ENCODE assay signal across 8 mouse cellular contexts in genomic region chr2:153560664-153561541, GRCm38 (mm10). TPM values are rescaled to one million over a fixed set of nuclear protein-coding genes. Genes with fewer than 3 reads are reported as not detected.
DNase-seq lines count a peak whose midpoint lies in the region; ATAC-seq and TF ChIP-seq lines count a peak whose summit lies in the region.

No protein-coding gene starts in this region.

- ATAC-seq in intestine, embryonic 15.5 days = peak; percentile 87
- peak; percentile 66 for ATAC-seq in liver, postnatal 0 days
- ATAC-seq in neural tube, embryonic 13.5 days (ENCODE audit: low read depth) = peak; percentile 87

- peaks cover 28% of the 10 kb centered on the region for H3K4me1 ChIP-seq in intestine, embryonic 15.5 days (replicated peaks)
- H3K4me1 ChIP-seq in liver, postnatal 0 days (ENCODE audit: insufficient read depth) = peaks cover 26% of the 10 kb centered on the region
- peaks cover 30% of the 10 kb centered on the region for H3K4me1 ChIP-seq in neural tube, embryonic 13.5 days (replicated peaks)

- peak overlapping the region; percentile 84 for H3K27ac ChIP-seq in intestine, embryonic 15.5 days
- H3K27ac ChIP-seq in liver, postnatal 0 days (ENCODE audit: low read depth) = peak overlapping the region; percentile 55
- H3K27ac ChIP-seq in neural tube, embryonic 13.5 days (replicated peaks) = peak overlapping the region; percentile 85

- peak overlapping the region; percentile 18; the same call in 1 of the 2 replicates for H3K9ac ChIP-seq in intestine, embryonic 15.5 days
- H3K9ac ChIP-seq in liver, postnatal 0 days (replicated peaks) = peak overlapping the region; percentile 32
- H3K9ac ChIP-seq in neural tube, embryonic 13.5 days = peak overlapping the region; percentile 62

- 10% methylated on average over 21 of the region's 21 CpGs for WGBS in intestine, embryonic 15.5 days
- 8% methylated on average over 21 of the region's 21 CpGs for WGBS in liver, postnatal 0 days (ENCODE audit: insufficient replicate concordance)
- 3% methylated on average over 21 of the region's 21 CpGs for WGBS in neural tube, embryonic 13.5 days

- peak overlapping the region; percentile 19; the same call in 1 of the 2 replicates for H3K4me3 ChIP-seq in intestine, embryonic 15.5 days (replicated peaks)
- peak overlapping the region; percentile 8 for H3K4me3 ChIP-seq in liver, postnatal 0 days (ENCODE audit: low read depth, low read length)
- H3K4me3 ChIP-seq in neural tube, embryonic 13.5 days = peak overlapping the region; percentile 17

- no peak for TF ChIP-seq EP300 in liver, postnatal 0 days (IDR thresholded peaks at IDR 0.05; ENCODE audit: low read depth)

- TF ChIP-seq CTCF in liver, postnatal 0 days (IDR thresholded peaks at IDR 0.05; ENCODE audit: low read depth) = no peak

- H3K27me3 ChIP-seq in intestine, embryonic 15.5 days (replicated peaks) = no peaks in the 10 kb centered on the region
- no peaks in the 10 kb centered on the region for H3K27me3 ChIP-seq in liver, postnatal 0 days (ENCODE audit: insufficient read depth, low read length)
- peaks cover 5% of the 10 kb centered on the region; the same call in 1 of the 2 replicates for H3K27me3 ChIP-seq in neural tube, embryonic 13.5 days

- H3K9me3 ChIP-seq in intestine, embryonic 15.5 days = no peaks in the 10 kb centered on the region
- no peaks in the 10 kb centered on the region for H3K9me3 ChIP-seq in liver, postnatal 0 days (ENCODE audit: low read length)
- no peaks in the 10 kb centered on the region for H3K9me3 ChIP-seq in neural tube, embryonic 13.5 days

- H3K36me3 ChIP-seq in intestine, embryonic 15.5 days = no peaks in the 10 kb centered on the region
- H3K36me3 ChIP-seq in liver, postnatal 0 days (replicated peaks; ENCODE audit: insufficient read depth, low read length) = no peaks in the 10 kb centered on the region
- no peaks in the 10 kb centered on the region for H3K36me3 ChIP-seq in neural tube, embryonic 13.5 days

- DNase-seq in embryo, embryonic 10 days (ENCODE audit: low spot score) = peak; percentile 31
- no peak for DNase-seq in embryo, embryonic 9.5 days (ENCODE audit: extremely low spot score)
- peak; percentile 84 for DNase-seq in adrenal gland, postnatal 10 days
- DNase-seq in frontal cortex, postnatal 14 days (ENCODE audit: low spot score in 2 of 2) = peak; percentile 22 to 39
- peak; percentile 68 for DNase-seq in liver, postnatal 0 days
- peak; percentile 39 for DNase-seq in thymus, postnatal 14 days

- peak overlapping the region; percentile 60 for H3K4me2 ChIP-seq in intestine, embryonic 15.5 days (replicated peaks)
- H3K4me2 ChIP-seq in liver, postnatal 0 days (ENCODE audit: low read depth, low read length) = peak overlapping the region; percentile 62
- peak overlapping the region; percentile 52 for H3K4me2 ChIP-seq in neural tube, embryonic 13.5 days

RNA-seq across cellular contexts. Expression of gene Nol4l, which starts 31.1 kb away (rescaled TPM):
- total RNA-seq in adrenal gland, postnatal 10 days (2021) = 10 to 100 TPM; 14.1 to 21.3 TPM
- polyA plus RNA-seq in intestine, embryonic 15.5 days (2015; fragmentation: Nextera tagmentation; extraction: Ambion mirVana) = 25.6 and 27.1 TPM in 2 replicates
- 1.7 and 1.9 TPM in 2 replicates for polyA plus RNA-seq in liver, postnatal 0 days (2015; fragmentation: Nextera tagmentation; extraction: Ambion mirVana)
- 40.8 and 43.3 TPM in 2 replicates for polyA plus RNA-seq in neural tube, embryonic 13.5 days (2015; fragmentation: Nextera tagmentation; extraction: Ambion mirVana)
